Mouse (Mus musculus): ENCODE results near the gene Zcchc3. TPM values are rescaled to one million over a fixed set of nuclear protein-coding genes. Genes with fewer than 3 reads are reported as not detected.

The Zcchc3 gene
- polyA plus RNA-seq (2014; fragmentation: Nextera tagmentation; extraction: Ambion mirVana): 42.9 and 45.9 TPM in 2 replicates

DNA sequence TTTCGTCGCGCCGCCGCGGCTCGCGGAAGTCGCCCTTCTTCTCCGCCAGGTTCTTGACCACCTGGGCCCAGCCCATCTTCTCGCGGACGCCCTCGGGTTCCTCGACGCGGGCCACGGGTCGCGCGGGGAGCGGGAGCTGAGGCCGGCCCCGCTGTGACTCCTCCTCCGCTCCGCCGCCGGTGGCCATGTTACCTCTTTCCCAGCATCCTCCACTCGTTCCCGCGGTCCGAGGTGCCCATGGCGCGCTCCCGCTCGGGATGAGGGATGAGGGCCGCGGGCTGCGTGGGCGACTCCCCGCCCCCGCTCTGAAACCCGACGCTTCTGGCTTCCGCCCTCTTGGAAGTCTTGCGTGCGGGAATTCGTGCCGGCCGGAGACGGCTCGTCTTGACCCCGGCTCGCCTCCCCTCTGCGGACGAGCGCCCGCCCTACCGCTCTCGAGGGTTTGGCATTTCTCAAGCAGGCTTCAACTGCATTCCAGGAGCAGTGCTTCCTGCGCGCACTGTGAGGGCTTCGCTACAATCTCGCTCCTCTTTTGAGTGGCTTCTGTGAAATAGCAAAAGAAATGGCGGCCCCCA lies at the start of gene Zcchc3:
Zcchc3 (minus strand) TSS at position 437 of the 575 bp plus-strand sequence.
- H3K4me2 ChIP-seq (replicated peaks; ENCODE audit: low read depth, low read length): peak within 1 kb of the TSS; percentile 91
- ATAC-seq (ENCODE audit: low FRiP score): peak; percentile 70
- under 1% methylated on average over 54 of the region's 65 CpGs for WGBS
- no peaks in the 10 kb centered on the region for H3K36me3 ChIP-seq (ENCODE audit: control insufficient read depth, insufficient read depth, low read length)
- peaks cover 13% of the 10 kb centered on the region for H3K4me1 ChIP-seq (replicated peaks; ENCODE audit: control insufficient read depth, insufficient read depth, low read length)
- H3K4me3 ChIP-seq (ENCODE audit: low read depth, low read length): peak within 1 kb of the TSS; percentile 92
- H3K9me3 ChIP-seq (ENCODE audit: control insufficient read depth, low read length): no peaks in the 10 kb centered on the region
- H3K27ac ChIP-seq (ENCODE audit: low read depth, low read length): peak within 1 kb of the TSS; percentile 95
- H3K9ac ChIP-seq (ENCODE audit: low read depth, low read length): peak within 1 kb of the TSS; percentile 99
- H3K27me3 ChIP-seq (ENCODE audit: control insufficient read depth, insufficient read depth, low read length): no peaks in the 10 kb centered on the region
- DNase-seq (ENCODE audit: low spot score): peak; percentile 92

- no peak for ATAC-seq (ENCODE audit: low FRiP score)
- H3K27ac ChIP-seq (ENCODE audit: low read depth, low read length): no peak overlapping the region
- WGBS: 66% methylated on average over 13 of the region's 13 CpGs
Observed at GRCm38 (mm10) chr2:152459241-152459640, 44.4 kb upstream of the Zcchc3 start.

DNA sequence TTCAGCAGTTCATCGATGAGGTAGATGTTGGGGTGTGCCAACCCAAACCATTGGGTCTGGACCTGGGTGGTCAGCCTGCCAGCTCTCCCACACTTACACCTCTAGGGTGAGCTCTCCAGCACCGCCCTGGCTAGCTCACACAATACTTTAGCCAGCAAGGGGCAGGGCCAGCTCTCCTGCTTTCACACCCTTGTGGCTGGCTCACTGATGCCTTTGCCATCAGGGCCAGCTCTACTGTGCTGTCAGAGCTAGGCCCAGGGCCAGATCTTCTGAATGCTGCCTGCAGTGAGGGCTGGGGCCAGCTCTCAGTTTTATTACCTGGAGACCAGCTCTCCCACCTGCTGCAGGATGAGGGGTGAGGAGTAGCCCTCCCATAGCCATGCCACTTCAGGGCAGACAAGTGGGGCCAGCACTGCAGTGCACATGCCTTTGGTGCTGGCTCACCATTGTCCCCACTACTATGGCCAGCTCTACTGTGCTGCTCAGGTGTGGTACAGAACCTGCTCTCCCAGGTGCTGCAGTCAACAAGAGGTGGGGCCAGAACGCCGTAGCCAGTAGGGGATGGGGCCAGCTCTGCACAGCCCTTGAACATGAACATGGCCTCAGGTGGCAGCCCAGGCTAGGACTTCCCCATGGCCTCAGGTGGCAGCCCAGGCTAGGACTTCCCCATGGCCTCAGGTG lies 37.4 kb upstream of the Zcchc3 start:
- Histone ChIP-seq H3K27me3 (ENCODE audit: control insufficient read depth, insufficient read depth, low read length) (no peaks in the 10 kb centered on the region), H3K36me3 (ENCODE audit: control insufficient read depth, insufficient read depth, low read length) (no peaks in the 10 kb centered on the region), H3K4me2 (replicated peaks; ENCODE audit: low read depth, low read length) (no peak overlapping the region), H3K9me3 (ENCODE audit: control insufficient read depth, low read length) (no peaks in the 10 kb centered on the region), H3K9ac (ENCODE audit: low read depth, low read length) (no peak overlapping the region), H3K27ac (ENCODE audit: low read depth, low read length) (no peak overlapping the region), H3K4me3 (ENCODE audit: low read depth, low read length) (no peak overlapping the region), H3K4me1 (replicated peaks; ENCODE audit: control insufficient read depth, insufficient read depth, low read length) (no peaks in the 10 kb centered on the region)
- WGBS: 72% methylated on average over 4 of the region's 4 CpGs
- DNase-seq (ENCODE audit: low spot score) (no peak), ATAC-seq (ENCODE audit: low FRiP score) (no peak)

More at GRCm38 (mm10) chr2:152459241-152459640, 44.4 kb upstream of the Zcchc3 start:
- no peak overlapping the region for H3K4me2 ChIP-seq (replicated peaks; ENCODE audit: low read depth, low read length)
- no peak overlapping the region for H3K9ac ChIP-seq (ENCODE audit: low read depth, low read length)
- H3K36me3 ChIP-seq (ENCODE audit: control insufficient read depth, insufficient read depth, low read length): no peaks in the 10 kb centered on the region
- H3K27me3 ChIP-seq (ENCODE audit: control insufficient read depth, insufficient read depth, low read length): no peaks in the 10 kb centered on the region
- H3K4me3 ChIP-seq (ENCODE audit: low read depth, low read length): no peak overlapping the region
- no peaks in the 10 kb centered on the region for H3K4me1 ChIP-seq (replicated peaks; ENCODE audit: control insufficient read depth, insufficient read depth, low read length)
- H3K9me3 ChIP-seq (ENCODE audit: control insufficient read depth, low read length): no peaks in the 10 kb centered on the region
- DNase-seq (ENCODE audit: low spot score): no peak

DNA sequence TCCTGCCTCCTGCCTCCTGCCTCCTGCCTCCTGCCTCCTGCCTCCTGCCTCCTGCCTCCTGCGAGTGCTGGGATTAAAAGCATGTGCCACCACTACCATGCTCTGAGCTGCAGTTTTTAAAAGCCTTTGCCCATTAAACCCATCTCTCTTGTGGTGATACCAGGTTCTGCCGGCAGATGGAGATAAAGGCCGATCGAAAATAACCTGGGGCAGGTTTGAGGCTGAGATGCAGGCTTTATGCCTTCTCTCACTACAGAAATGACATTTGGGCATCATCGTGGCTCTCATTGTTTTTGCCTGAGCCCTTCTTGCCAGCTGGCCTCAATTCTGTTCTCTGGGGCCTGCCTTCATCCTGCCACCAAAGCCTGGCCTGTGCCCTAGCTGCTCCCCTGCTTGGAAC lies 35.4 kb upstream of the Zcchc3 start:
- Histone ChIP-seq H3K36me3 (ENCODE audit: control insufficient read depth, insufficient read depth, low read length) (no peaks in the 10 kb centered on the region), H3K27ac (ENCODE audit: low read depth, low read length) (no peak overlapping the region), H3K9me3 (ENCODE audit: control insufficient read depth, low read length) (no peaks in the 10 kb centered on the region), H3K27me3 (ENCODE audit: control insufficient read depth, insufficient read depth, low read length) (no peaks in the 10 kb centered on the region), H3K4me1 (replicated peaks; ENCODE audit: control insufficient read depth, insufficient read depth, low read length) (no peaks in the 10 kb centered on the region), H3K4me3 (ENCODE audit: low read depth, low read length) (no peak overlapping the region), H3K4me2 (replicated peaks; ENCODE audit: low read depth, low read length) (no peak overlapping the region), H3K9ac (ENCODE audit: low read depth, low read length) (no peak overlapping the region)
- peak; percentile 80 for DNase-seq (ENCODE audit: low spot score)
- ATAC-seq (ENCODE audit: low FRiP score): no peak
- 5% methylated on average over 5 of the region's 5 CpGs for WGBS

- WGBS: 54% methylated on average over 5 of the region's 5 CpGs
- H3K9ac ChIP-seq (ENCODE audit: low read depth, low read length): no peak overlapping the region
Observed at GRCm38 (mm10) chr2:152447461-152447860, 32.6 kb upstream of the Zcchc3 start.

DNA sequence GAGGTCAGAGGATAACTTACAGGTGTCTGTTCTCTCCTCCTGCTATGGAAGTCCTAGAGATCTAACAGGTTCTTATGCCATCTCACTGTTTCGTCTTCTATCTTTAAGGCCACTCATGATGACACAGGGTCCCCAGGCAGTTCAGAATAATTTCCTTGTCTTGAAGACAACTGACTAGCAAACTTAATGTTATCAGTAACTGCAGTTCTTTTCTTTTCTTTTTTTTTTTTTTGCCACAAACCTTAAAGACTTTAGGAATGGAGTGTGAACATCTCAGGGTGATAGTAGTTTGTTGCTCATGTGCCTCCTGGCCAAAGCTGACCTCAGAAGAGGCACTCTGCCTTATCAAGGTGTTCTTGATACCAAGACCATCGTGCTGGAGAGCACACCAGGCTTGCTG lies 31.8 kb upstream of the Zcchc3 start:
- no peaks in the 10 kb centered on the region for H3K4me1 ChIP-seq (replicated peaks; ENCODE audit: control insufficient read depth, insufficient read depth, low read length)
- ATAC-seq (ENCODE audit: low FRiP score) (no peak), DNase-seq (ENCODE audit: low spot score) (no peak)
- 72% methylated on average over 2 of the region's 2 CpGs for WGBS
- no peak overlapping the region for H3K27ac ChIP-seq (ENCODE audit: low read depth, low read length)
- no peak overlapping the region for H3K4me2 ChIP-seq (replicated peaks; ENCODE audit: low read depth, low read length)
- H3K36me3 ChIP-seq (ENCODE audit: control insufficient read depth, insufficient read depth, low read length): no peaks in the 10 kb centered on the region
- H3K4me3 ChIP-seq (ENCODE audit: low read depth, low read length): no peak overlapping the region
- no peaks in the 10 kb centered on the region for H3K27me3 ChIP-seq (ENCODE audit: control insufficient read depth, insufficient read depth, low read length)
- H3K9me3 ChIP-seq (ENCODE audit: control insufficient read depth, low read length): no peaks in the 10 kb centered on the region
- H3K9ac ChIP-seq (ENCODE audit: low read depth, low read length): no peak overlapping the region

More at GRCm38 (mm10) chr2:152447461-152447860, 32.6 kb upstream of the Zcchc3 start:
- Histone ChIP-seq H3K4me2 (replicated peaks; ENCODE audit: low read depth, low read length) (no peak overlapping the region), H3K36me3 (ENCODE audit: control insufficient read depth, insufficient read depth, low read length) (no peaks in the 10 kb centered on the region), H3K4me1 (replicated peaks; ENCODE audit: control insufficient read depth, insufficient read depth, low read length) (no peaks in the 10 kb centered on the region), H3K9me3 (ENCODE audit: control insufficient read depth, low read length) (no peaks in the 10 kb centered on the region), H3K4me3 (ENCODE audit: low read depth, low read length) (no peak overlapping the region), H3K27ac (ENCODE audit: low read depth, low read length) (no peak overlapping the region), H3K27me3 (ENCODE audit: control insufficient read depth, insufficient read depth, low read length) (no peaks in the 10 kb centered on the region)
- no peak for DNase-seq (ENCODE audit: low spot score)
- no peak for ATAC-seq (ENCODE audit: low FRiP score)

DNA sequence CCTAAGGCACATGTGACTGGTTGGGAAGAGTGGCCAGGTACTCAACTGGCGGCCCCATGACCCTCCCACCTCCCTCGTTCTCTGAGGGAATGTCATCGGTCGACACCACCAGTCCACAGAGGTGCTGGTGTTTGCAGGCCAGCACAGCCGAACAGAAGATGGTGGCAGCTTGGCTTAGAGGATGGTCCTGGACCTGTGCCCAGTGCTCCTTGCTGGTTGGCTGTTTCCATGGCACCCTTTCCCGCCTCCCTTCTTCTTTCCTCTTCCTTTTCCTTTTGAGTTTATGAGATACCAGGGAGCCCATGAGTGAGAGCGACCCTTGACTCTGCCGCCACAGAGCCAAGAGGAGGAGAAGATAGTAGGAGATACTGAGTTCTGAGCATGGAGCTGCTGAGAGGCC lies 28.5 kb upstream of the Zcchc3 start:
- no peak overlapping the region for H3K27ac ChIP-seq (ENCODE audit: low read depth, low read length)
- no peak for ATAC-seq (ENCODE audit: low FRiP score)
- DNase-seq (ENCODE audit: low spot score): no peak
- H3K27me3 ChIP-seq (ENCODE audit: control insufficient read depth, insufficient read depth, low read length): no peaks in the 10 kb centered on the region
- no peaks in the 10 kb centered on the region for H3K36me3 ChIP-seq (ENCODE audit: control insufficient read depth, insufficient read depth, low read length)
- no peak overlapping the region for H3K9ac ChIP-seq (ENCODE audit: low read depth, low read length)
- H3K9me3 ChIP-seq (ENCODE audit: control insufficient read depth, low read length): no peaks in the 10 kb centered on the region
- no peaks in the 10 kb centered on the region for H3K4me1 ChIP-seq (replicated peaks; ENCODE audit: control insufficient read depth, insufficient read depth, low read length)
- no peak overlapping the region for H3K4me2 ChIP-seq (replicated peaks; ENCODE audit: low read depth, low read length)
- 86% methylated on average over 8 of the region's 8 CpGs for WGBS
- H3K4me3 ChIP-seq (ENCODE audit: low read depth, low read length): no peak overlapping the region

DNA sequence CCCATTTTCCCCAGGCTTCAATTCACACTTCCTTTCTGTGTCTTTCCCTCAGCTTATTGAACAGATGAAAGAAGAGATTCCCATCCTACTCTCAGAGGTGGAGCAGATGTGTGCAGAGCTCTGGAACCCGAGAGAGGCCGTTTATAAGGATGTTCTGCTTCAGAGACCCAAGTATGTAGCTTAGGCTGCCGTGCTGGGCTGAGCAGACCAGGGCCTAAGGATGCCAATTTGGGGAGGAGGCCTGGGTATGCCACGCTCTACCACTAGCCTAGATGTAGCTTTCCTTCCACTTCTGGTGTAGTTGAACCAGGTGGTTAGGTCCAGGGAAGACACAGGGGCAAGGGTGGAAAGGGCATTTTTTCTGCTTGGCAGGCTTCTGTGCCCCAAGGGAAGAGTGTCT lies 27.5 kb upstream of the Zcchc3 start:
- 75% methylated on average over 4 of the region's 4 CpGs for WGBS
- DNase-seq (ENCODE audit: low spot score) (no peak), ATAC-seq (ENCODE audit: low FRiP score) (no peak)

GRCm38 (mm10) chr2:152439833-152440232 lies 25.0 kb upstream of the Zcchc3 start:
- H3K9ac ChIP-seq (ENCODE audit: low read depth, low read length): no peak overlapping the region
- DNase-seq (ENCODE audit: low spot score): no peak
- H3K4me3 ChIP-seq (ENCODE audit: low read depth, low read length): no peak overlapping the region
- 94% methylated on average over 2 of the region's 2 CpGs for WGBS
- no peaks in the 10 kb centered on the region for H3K27me3 ChIP-seq (ENCODE audit: control insufficient read depth, insufficient read depth, low read length)
- H3K4me1 ChIP-seq (replicated peaks; ENCODE audit: control insufficient read depth, insufficient read depth, low read length): no peaks in the 10 kb centered on the region
- H3K36me3 ChIP-seq (ENCODE audit: control insufficient read depth, insufficient read depth, low read length): no peaks in the 10 kb centered on the region
- no peaks in the 10 kb centered on the region for H3K9me3 ChIP-seq (ENCODE audit: control insufficient read depth, low read length)
- ATAC-seq (ENCODE audit: low FRiP score): no peak
- no peak overlapping the region for H3K27ac ChIP-seq (ENCODE audit: low read depth, low read length)
- no peak overlapping the region for H3K4me2 ChIP-seq (replicated peaks; ENCODE audit: low read depth, low read length)

More for the DNA sequence above, 27.5 kb upstream of the Zcchc3 start:
- no peaks in the 10 kb centered on the region for H3K4me1 ChIP-seq (replicated peaks; ENCODE audit: control insufficient read depth, insufficient read depth, low read length)
- H3K36me3 ChIP-seq (ENCODE audit: control insufficient read depth, insufficient read depth, low read length): no peaks in the 10 kb centered on the region
- no peak overlapping the region for H3K4me2 ChIP-seq (replicated peaks; ENCODE audit: low read depth, low read length)
- no peak overlapping the region for H3K27ac ChIP-seq (ENCODE audit: low read depth, low read length)
- H3K9me3 ChIP-seq (ENCODE audit: control insufficient read depth, low read length): no peaks in the 10 kb centered on the region
- H3K9ac ChIP-seq (ENCODE audit: low read depth, low read length): no peak overlapping the region
- H3K27me3 ChIP-seq (ENCODE audit: control insufficient read depth, insufficient read depth, low read length): no peaks in the 10 kb centered on the region
- H3K4me3 ChIP-seq (ENCODE audit: low read depth, low read length): no peak overlapping the region
